Mouse (Mus musculus) heart, embryonic 16.5 days (tissue): Measurements from ENCODE around the gene Snorc. TPM values are rescaled to one million over a fixed set of nuclear protein-coding genes. Genes with fewer than 3 reads are reported as not detected.

Source experiments
- polyA plus RNA-seq: library from polyadenylated mRNA; unstranded; fragments of >200 nt; fragmentation: Nextera tagmentation; extraction: Ambion mirVana; gene quantifications from 2 replicates; pipeline ENCODE4 v1.2.1, GENCODE M21; 2015

The Snorc gene
- polyA plus RNA-seq, 1 experiment from 2014 or later, result not detected

Other genes starting within 250 kb of the Snorc start
- gene Efhd1, start 205.9 kb upstream of the Snorc start, polyA plus RNA-seq, result 0.46 and 0.76 TPM in 2 replicates
- gene Gigyf2, start 143.3 kb upstream of the Snorc start, polyA plus RNA-seq, result 30.7 and 31.6 TPM in 2 replicates
- gene Kcnj13, start 75.5 kb upstream of the Snorc start, polyA plus RNA-seq, result 0.97 and 2.4 TPM in 2 replicates
- 1.7 and 2.5 TPM in 2 replicates for gene Neu2, start 39.6 kb downstream of the Snorc start, polyA plus RNA-seq
- 0.32 and 0.99 TPM in 2 replicates for gene Ngef, start 103.6 kb downstream of the Snorc start, polyA plus RNA-seq
- 5.2 and 6.9 TPM in 2 replicates for gene Inpp5d, start 150.0 kb downstream of the Snorc start, polyA plus RNA-seq